Mouse (Mus musculus) stomach, embryonic 15.5 days (tissue): Measurements from ENCODE around the gene Ehbp1. TPM values are rescaled to one million over a fixed set of nuclear protein-coding genes. Genes with fewer than 3 reads are reported as not detected.

Source experiments
- ATAC-seq: fragments of 200-750 bp; cut with Nextera tagmentation; 2 replicates; pipeline ENCODE4 v1.8.0; 2017; ENCODE audit warnings: low read depth, moderate number of reproducible peaks, moderate TSS enrichment; ENCODE audit not compliant: insufficient read depth, low FRiP score
- H3K27ac ChIP-seq: fragments of 300-500 bp; sonication (generic); 2 replicates; pipeline ENCODE4 v1.5.1; 2015; ENCODE audit warnings: mild to moderate bottlenecking, inconsistent platforms
- H3K27me3 ChIP-seq: fragments of 300-500 bp; sonication (generic); replicated peaks from 2 replicates; pipeline ENCODE4 v1.6.1; 2015; ENCODE audit warnings: inconsistent platforms
- H3K36me3 ChIP-seq: fragments of 300-500 bp; sonication (generic); 2 replicates; pipeline ENCODE4 v1.6.1; 2015; ENCODE audit warnings: inconsistent platforms
- H3K4me1 ChIP-seq: fragments of 300-500 bp; sonication (generic); 2 replicates; pipeline ENCODE4 v1.6.1; 2015; ENCODE audit warnings: inconsistent platforms
- H3K4me2 ChIP-seq: fragments of 300-500 bp; sonication (generic); 2 replicates; pipeline ENCODE4 v1.6.1; 2015; ENCODE audit warnings: mild to moderate bottlenecking, inconsistent platforms
- H3K4me3 ChIP-seq: fragments of 300-500 bp; sonication (generic); replicated peaks from 2 replicates; pipeline ENCODE4 v1.5.1; 2015; ENCODE audit warnings: inconsistent platforms
- H3K9ac ChIP-seq: fragments of 300-500 bp; sonication (generic); 2 replicates; pipeline ENCODE4 v1.6.1; 2015; ENCODE audit warnings: inconsistent platforms
- H3K9me3 ChIP-seq: fragments of 300-500 bp; sonication (generic); 2 replicates; pipeline ENCODE4 v1.6.1; 2016; ENCODE audit warnings: inconsistent platforms
- WGBS: fragments of 180-500 bp; shearing (Covaris S2); methylation state at CpG from one replicate; pipeline ENCODE4 v1.1.7; 2015; 5-methylcytosine and 5-hydroxymethylcytosine counted together
- polyA plus RNA-seq: library from polyadenylated mRNA; unstranded; fragments of >200 nt; fragmentation: Nextera tagmentation; extraction: Ambion mirVana; gene quantifications from 2 replicates; pipeline ENCODE4 v1.2.1, GENCODE M21; 2015

Ehbp1 gene
- polyA plus RNA-seq, 1 experiment from 2014 or later, result 12.4 TPM

DNA sequence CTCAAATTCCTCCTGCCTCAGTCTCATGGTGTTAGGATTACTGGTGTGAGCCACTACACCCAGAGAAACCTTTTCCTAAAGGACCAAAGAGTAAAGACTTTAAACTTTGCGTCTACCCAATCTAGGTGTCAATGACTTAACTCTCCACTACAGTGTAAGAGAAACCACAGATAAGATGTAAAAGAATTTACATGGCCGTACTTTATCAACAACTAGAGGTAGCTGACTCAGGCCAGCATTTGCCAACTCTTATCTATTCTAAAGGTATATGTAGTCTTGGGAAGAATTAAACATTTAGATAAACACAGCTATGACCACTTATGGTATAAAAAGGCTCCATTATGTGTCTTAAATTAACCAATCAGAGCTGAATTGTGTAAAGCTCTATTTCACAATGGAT lies 67.9 kb downstream of the Ehbp1 start:
- no peak overlapping the region for H3K4me2 ChIP-seq
- H3K9ac ChIP-seq, result no peak overlapping the region
- H3K27me3 ChIP-seq, result no peaks in the 10 kb centered on the region
- no peaks in the 10 kb centered on the region for H3K9me3 ChIP-seq
- H3K27ac ChIP-seq, result no peak overlapping the region
- H3K36me3 ChIP-seq, result peaks cover 3% of the 10 kb centered on the region; the same call in 1 of the 2 replicates
- H3K4me1 ChIP-seq, result no peaks in the 10 kb centered on the region
- no peak overlapping the region for H3K4me3 ChIP-seq
- WGBS, result 73% methylated on average over 2 of the region's 2 CpGs
- ATAC-seq, result no peak

DNA sequence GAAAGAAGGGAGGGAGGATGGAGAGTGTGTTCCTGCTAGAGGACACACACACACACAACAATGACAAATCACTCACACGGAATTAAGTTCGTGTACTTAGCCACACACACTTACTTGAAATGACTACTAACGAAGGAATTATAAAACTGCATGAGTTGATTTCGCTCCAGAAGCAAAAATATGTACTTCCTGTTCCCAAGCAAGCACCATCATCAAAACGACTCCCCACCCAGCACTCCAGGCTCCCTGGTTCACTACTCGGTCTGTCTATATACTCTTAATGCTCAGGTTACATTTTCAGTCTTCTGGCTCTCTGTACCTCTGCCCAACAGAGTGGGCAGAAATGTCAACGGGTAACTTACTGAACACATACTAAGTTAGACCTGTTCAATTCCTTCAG lies 68.7 kb downstream of the Ehbp1 start:
- Histone ChIP-seq H3K4me2 (no peak overlapping the region), H3K27ac (no peak overlapping the region), H3K4me3 (no peak overlapping the region), H3K9me3 (no peaks in the 10 kb centered on the region), H3K9ac (no peak overlapping the region), H3K36me3 (peaks cover 3% of the 10 kb centered on the region; the same call in 1 of the 2 replicates), H3K27me3 (no peaks in the 10 kb centered on the region), H3K4me1 (no peaks in the 10 kb centered on the region)
- no peak for ATAC-seq
- WGBS, result 76% methylated on average over 7 of the region's 7 CpGs

DNA sequence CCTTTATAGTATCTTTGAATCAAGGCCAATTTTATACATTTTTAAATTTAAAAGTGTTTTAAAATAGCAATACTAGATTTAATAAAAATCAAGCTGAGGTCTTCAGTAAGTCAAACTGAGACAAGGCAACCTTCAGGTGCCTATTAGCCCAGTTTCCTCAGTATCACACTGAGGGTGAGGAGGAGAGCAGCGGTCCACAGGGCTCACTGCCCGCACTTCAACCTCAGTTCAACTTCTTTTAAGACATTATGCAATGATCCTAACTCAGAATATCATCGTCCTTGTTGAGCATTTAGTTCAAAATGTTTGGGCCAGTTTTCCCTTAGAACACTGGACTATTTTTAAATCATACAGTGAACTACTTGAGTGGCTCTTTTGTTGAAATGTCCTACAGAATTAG lies 70.2 kb downstream of the Ehbp1 start:
- H3K36me3 ChIP-seq, result peaks cover 3% of the 10 kb centered on the region; the same call in 1 of the 2 replicates
- no peak overlapping the region for H3K4me3 ChIP-seq
- no peaks in the 10 kb centered on the region for H3K4me1 ChIP-seq
- H3K4me2 ChIP-seq, result no peak overlapping the region
- 82% methylated on average over 3 of the region's 3 CpGs for WGBS
- H3K27me3 ChIP-seq, result no peaks in the 10 kb centered on the region
- no peak for ATAC-seq
- H3K9ac ChIP-seq, result no peak overlapping the region
- H3K9me3 ChIP-seq, result no peaks in the 10 kb centered on the region
- H3K27ac ChIP-seq, result no peak overlapping the region

DNA sequence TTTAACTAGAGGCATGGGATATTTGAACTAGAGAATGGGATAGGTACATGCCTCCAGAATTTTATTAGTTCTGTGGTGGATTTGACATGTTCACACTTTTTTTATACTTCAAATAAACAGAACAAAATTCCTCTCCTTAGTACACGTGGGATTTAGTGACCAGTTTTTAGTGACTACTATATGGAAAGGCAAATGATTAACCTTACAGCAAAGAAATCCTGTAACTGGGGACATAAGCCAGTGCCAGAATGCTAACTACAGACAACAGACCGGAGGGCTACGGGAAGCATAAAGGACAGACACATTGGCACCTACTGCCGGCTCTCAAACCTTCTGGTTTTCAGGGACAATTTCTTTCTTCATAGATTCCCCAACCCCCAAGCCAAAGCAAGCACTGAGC lies 72.4 kb downstream of the Ehbp1 start:
- H3K36me3 ChIP-seq, result no peaks in the 10 kb centered on the region
- 56% methylated on average over 4 of the region's 4 CpGs for WGBS
- no peak overlapping the region for H3K4me2 ChIP-seq
- no peak overlapping the region for H3K27ac ChIP-seq
- no peaks in the 10 kb centered on the region for H3K9me3 ChIP-seq
- no peaks in the 10 kb centered on the region for H3K27me3 ChIP-seq
- H3K4me3 ChIP-seq, result no peak overlapping the region
- no peaks in the 10 kb centered on the region for H3K4me1 ChIP-seq
- no peak overlapping the region for H3K9ac ChIP-seq
- ATAC-seq, result peak; percentile 50; the same call in 1 of the 2 replicates

DNA sequence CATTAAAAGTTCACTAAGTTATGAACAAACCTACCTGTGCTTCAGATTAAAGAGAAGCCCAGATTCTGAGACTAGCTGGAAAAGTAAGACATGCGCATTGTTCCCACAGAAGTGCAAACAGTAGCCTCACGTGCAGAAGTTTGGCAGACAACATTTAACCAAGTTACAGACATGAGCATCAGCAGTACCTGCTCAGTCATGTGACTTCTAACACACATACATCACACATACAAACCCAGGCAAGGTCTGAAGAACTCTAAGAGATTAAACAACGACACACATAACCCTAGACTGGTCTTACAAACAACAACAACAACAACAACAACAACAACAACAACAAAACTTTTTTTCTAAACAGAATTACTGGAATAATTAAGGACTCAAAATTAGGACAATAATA lies 72.9 kb downstream of the Ehbp1 start:
- Histone ChIP-seq H3K27me3 (no peaks in the 10 kb centered on the region), H3K4me3 (no peak overlapping the region), H3K36me3 (0 out of 2 replicates have a peak, but pooled peaks cover 4% of the 10 kb centered on the region), H3K9ac (no peak overlapping the region), H3K4me1 (no peaks in the 10 kb centered on the region), H3K27ac (no peak overlapping the region), H3K4me2 (no peak overlapping the region), H3K9me3 (no peaks in the 10 kb centered on the region)
- WGBS, result 60% methylated on average over 3 of the region's 3 CpGs
- ATAC-seq, result no peak

DNA sequence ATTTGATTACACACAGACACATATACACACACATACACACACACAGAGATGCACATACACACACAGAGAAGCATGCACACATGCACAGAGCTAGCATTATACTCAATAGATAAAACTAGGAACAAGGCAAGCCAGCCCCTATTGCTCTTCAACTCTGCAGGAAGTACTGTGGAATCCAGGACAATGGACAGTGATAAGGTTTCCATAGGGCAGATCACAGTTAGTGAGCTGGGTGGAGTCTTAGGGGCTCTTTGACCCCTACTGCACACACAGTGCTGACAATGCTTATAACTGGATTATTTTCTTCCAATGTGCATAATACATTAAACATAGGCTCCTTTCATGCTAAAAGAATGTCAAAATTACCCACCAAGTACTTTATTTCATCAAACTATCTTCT lies 75.1 kb downstream of the Ehbp1 start:
- Histone ChIP-seq H3K27ac (no peak overlapping the region), H3K4me2 (no peak overlapping the region), H3K4me3 (no peak overlapping the region), H3K27me3 (no peaks in the 10 kb centered on the region), H3K36me3 (0 out of 2 replicates have a peak, but pooled peaks cover 4% of the 10 kb centered on the region), H3K9ac (no peak overlapping the region), H3K4me1 (no peaks in the 10 kb centered on the region), H3K9me3 (no peaks in the 10 kb centered on the region)
- ATAC-seq, result no peak

DNA sequence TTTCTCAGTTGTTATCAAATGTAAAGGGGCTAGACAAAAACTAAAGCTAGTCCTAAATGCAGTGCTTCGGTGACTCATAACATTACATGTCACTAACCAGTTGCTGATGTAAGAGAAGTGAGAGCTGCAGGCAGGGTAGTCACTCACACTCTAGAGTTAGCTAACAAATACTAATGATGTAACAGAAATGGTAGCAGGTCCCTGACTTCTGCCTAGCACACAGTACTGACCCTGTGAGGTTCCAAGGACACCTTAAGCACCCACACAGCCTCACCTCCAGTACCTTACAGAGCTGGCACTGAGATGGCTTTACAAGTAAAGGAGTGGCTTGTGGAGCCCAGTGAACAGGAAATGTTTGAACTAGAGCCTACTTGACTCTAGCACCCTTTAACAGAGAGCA lies 86.7 kb downstream of the Ehbp1 start:
- Histone ChIP-seq H3K4me3 (no peak overlapping the region), H3K27ac (no peak overlapping the region), H3K9me3 (no peaks in the 10 kb centered on the region), H3K4me1 (no peaks in the 10 kb centered on the region), H3K4me2 (no peak overlapping the region), H3K27me3 (no peaks in the 10 kb centered on the region), H3K36me3 (no peaks in the 10 kb centered on the region), H3K9ac (no peak overlapping the region)
- ATAC-seq, result no peak
- 98% methylated on average over 1 of the region's 1 CpGs for WGBS

DNA sequence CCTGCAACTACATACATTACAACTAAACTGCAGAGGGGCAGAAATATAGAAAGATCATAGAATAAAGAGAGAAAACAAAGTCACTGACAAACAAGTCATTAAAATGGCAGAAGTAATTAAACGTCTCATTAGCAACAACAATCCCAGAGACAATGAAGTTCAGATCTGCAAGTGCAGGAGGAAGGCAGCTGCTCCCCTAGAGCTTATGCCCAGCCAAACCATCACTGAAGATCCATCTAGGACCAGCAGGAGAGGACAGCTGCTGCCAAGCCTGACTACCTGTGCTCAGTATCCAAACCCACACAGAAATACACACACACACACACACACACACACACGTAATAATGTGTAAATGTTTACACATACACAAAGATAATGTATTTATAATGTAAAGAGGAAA lies 92.7 kb downstream of the Ehbp1 start:
- Histone ChIP-seq H3K4me2 (no peak overlapping the region), H3K4me1 (no peaks in the 10 kb centered on the region), H3K27ac (no peak overlapping the region), H3K27me3 (no peaks in the 10 kb centered on the region), H3K4me3 (no peak overlapping the region), H3K36me3 (no peaks in the 10 kb centered on the region), H3K9ac (no peak overlapping the region), H3K9me3 (no peaks in the 10 kb centered on the region)
- ATAC-seq, result no peak
- 74% methylated on average over 2 of the region's 2 CpGs for WGBS

DNA sequence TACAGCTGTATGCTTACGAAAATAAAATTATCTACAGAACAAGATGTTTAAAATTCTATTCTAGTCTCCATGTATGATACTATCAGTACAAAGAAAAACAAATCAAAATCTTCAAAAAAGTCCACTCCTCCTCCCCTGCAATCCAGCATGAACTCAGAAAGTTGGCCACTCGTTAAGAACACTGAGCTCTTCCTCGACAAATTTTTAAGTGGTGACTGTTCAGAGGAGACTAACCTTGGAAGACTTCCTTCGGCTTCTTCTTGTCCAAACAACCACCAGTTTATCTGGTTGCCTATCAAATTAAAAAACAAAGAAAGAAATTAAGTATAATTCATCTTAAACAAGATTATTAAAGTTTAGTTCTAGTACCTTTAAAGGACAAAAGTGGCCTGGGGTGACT lies 94.4 kb downstream of the Ehbp1 start:
- WGBS, result 65% methylated on average over 4 of the region's 4 CpGs
- H3K4me2 ChIP-seq, result no peak overlapping the region
- H3K27ac ChIP-seq, result no peak overlapping the region
- ATAC-seq, result no peak
- H3K27me3 ChIP-seq, result no peaks in the 10 kb centered on the region
- no peaks in the 10 kb centered on the region for H3K36me3 ChIP-seq
- no peaks in the 10 kb centered on the region for H3K4me1 ChIP-seq
- no peaks in the 10 kb centered on the region for H3K9me3 ChIP-seq
- H3K4me3 ChIP-seq, result no peak overlapping the region
- no peak overlapping the region for H3K9ac ChIP-seq

DNA sequence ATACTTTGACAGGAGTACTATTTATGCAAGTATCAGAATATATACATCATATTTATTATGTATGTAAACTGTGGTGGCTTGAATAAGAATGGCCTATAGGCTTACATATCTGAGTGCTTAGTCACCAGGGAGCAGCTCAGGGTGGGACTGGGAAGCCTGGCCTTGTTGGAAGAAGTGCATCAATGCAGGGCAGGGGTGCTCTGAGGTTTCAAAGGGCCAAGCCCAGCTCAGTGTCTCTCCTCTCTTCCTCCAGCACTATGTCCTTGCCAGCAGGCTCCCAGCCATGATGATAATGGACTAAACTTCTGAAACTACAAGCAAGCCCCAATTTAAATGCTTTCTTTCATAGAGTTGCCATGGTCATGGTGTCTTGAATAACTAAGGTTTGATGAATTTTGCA lies 95.0 kb downstream of the Ehbp1 start:
- Histone ChIP-seq H3K9me3 (no peaks in the 10 kb centered on the region), H3K4me2 (no peak overlapping the region), H3K27me3 (no peaks in the 10 kb centered on the region), H3K36me3 (no peaks in the 10 kb centered on the region), H3K9ac (no peak overlapping the region), H3K4me1 (no peaks in the 10 kb centered on the region), H3K4me3 (no peak overlapping the region), H3K27ac (no peak overlapping the region)
- no peak; the same call in 1 of the 2 replicates for ATAC-seq

DNA sequence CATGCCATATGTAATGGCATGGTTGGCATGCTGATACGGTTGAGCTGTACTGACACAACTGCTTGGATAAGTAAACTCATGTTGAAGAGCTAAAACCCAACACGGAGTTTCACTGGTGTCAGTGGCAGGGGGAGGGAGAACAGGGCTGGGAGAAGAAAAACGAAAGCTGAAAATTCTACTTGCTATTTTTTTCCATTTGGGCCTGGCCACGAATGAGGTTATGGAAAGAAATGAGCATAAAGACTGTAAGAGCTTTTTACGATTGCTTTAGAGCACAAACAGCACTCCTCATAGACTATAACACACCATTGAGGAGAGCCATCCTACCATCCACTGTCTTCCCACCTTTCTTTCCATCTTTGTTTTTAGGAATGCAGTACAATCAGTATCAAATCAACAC lies 106.5 kb downstream of the Ehbp1 start:
- Histone ChIP-seq H3K36me3 (no peaks in the 10 kb centered on the region), H3K4me2 (no peak overlapping the region), H3K4me1 (no peaks in the 10 kb centered on the region), H3K9ac (no peak overlapping the region), H3K4me3 (no peak overlapping the region), H3K27ac (no peak overlapping the region), H3K27me3 (no peaks in the 10 kb centered on the region), H3K9me3 (no peaks in the 10 kb centered on the region)
- ATAC-seq, result no peak
- WGBS, result 83% methylated on average over 5 of the region's 5 CpGs

DNA sequence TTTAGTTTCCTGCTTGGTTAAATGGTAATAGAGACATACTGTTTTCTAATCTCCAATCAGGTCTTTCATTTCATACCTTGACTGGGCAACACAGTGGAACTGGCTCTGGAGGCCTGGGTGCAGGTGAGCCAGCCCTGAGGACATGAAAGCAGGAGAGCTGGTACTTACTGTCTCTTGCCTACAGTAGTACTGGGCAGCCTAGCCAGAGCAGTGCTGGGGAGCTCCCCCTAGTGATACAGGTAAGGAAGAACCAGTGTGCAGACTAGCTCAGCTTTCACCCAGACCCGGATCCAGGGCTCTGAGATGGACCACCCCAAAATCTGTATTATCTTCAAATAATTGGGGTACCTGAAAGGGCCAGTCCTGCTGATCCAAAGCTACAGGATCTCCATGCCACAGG lies 107.4 kb downstream of the Ehbp1 start:
- Histone ChIP-seq H3K9me3 (no peaks in the 10 kb centered on the region), H3K4me2 (no peak overlapping the region), H3K27ac (no peak overlapping the region), H3K4me1 (no peaks in the 10 kb centered on the region), H3K9ac (no peak overlapping the region), H3K36me3 (no peaks in the 10 kb centered on the region), H3K27me3 (no peaks in the 10 kb centered on the region), H3K4me3 (no peak overlapping the region)
- ATAC-seq, result no peak; the same call in 1 of the 2 replicates
- 69% methylated on average over 1 of the region's 1 CpGs for WGBS

DNA sequence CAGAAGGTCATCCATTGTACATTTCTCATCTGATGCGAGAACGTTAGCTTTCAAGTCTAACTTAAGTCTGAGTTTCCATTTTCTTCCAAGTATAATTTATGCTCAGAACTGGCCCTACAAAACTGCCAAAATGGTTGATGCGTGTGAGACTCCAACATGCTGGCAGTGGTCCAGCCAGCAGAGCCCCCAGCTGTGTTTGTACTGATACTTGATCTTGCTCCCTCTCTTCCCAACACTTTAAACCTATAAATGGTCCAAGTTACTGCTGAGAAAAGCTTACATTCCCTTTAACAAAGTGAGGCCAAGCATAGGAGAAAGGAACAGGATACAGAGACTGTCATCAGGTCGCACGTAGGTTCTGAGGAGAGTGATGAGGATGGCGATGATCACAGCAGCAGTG lies 111.2 kb downstream of the Ehbp1 start:
- H3K4me1 ChIP-seq, result no peaks in the 10 kb centered on the region
- H3K36me3 ChIP-seq, result no peaks in the 10 kb centered on the region
- H3K9me3 ChIP-seq, result no peaks in the 10 kb centered on the region
- H3K4me2 ChIP-seq, result no peak overlapping the region
- H3K9ac ChIP-seq, result no peak overlapping the region
- peak; percentile 39; the same call in 1 of the 2 replicates for ATAC-seq
- no peak overlapping the region for H3K4me3 ChIP-seq
- peak overlapping the region; percentile 44; the same call in 1 of the 2 replicates for H3K27ac ChIP-seq
- H3K27me3 ChIP-seq, result no peaks in the 10 kb centered on the region
- WGBS, result 52% methylated on average over 6 of the region's 6 CpGs
